Mouse (Mus musculus) brain, embryonic 14.5 days (tissue): ENCODE results near the gene Decr2. TPM values are rescaled to one million over a fixed set of nuclear protein-coding genes. Genes with fewer than 3 reads are reported as not detected.
A peak's percentile ranks its signal among the peaks of the same experiment; 100 is the strongest.
"Not testable (repeated sequence)": the region's sequence is repeated elsewhere in the genome, so short reads cannot be mapped to it uniquely, and the experiment has no call there.

Experiments used
- DNase-seq: peaks from one replicate; pipeline ENCODE4 v3.0.0-alpha.2; 2011; ENCODE audit warnings: low read depth
- CTCF ChIP-seq: fragments of 200-500 bp; IDR thresholded peaks from 2 replicates; pipeline ENCODE4 v1.5.1; 2012; ENCODE audit warnings: inconsistent platforms, mild to moderate bottlenecking, moderate library complexity, borderline replicate concordance; ENCODE audit not compliant: insufficient read depth, insufficient read length; ENCODE audit errors: extremely low read depth
- POLR2A ChIP-seq: fragments of 200-500 bp; IDR thresholded peaks from 2 replicates; pipeline ENCODE4 v1.6.1; 2012; ENCODE audit warnings: mild to moderate bottlenecking, inconsistent platforms, borderline replicate concordance; ENCODE audit not compliant: poor library complexity, insufficient read depth, insufficient read length, severe bottlenecking; ENCODE audit errors: extremely low read depth
- polyA plus RNA-seq: library from polyadenylated mRNA; depleted of rRNA; stranded (reverse); fragments of >200 nt; gene quantifications from 2 replicates; pipeline ENCODE4 v1.2.3, GENCODE M21; 2012

The Decr2 gene
- polyA plus RNA-seq, 1 experiment, result 26.8 TPM

DNA sequence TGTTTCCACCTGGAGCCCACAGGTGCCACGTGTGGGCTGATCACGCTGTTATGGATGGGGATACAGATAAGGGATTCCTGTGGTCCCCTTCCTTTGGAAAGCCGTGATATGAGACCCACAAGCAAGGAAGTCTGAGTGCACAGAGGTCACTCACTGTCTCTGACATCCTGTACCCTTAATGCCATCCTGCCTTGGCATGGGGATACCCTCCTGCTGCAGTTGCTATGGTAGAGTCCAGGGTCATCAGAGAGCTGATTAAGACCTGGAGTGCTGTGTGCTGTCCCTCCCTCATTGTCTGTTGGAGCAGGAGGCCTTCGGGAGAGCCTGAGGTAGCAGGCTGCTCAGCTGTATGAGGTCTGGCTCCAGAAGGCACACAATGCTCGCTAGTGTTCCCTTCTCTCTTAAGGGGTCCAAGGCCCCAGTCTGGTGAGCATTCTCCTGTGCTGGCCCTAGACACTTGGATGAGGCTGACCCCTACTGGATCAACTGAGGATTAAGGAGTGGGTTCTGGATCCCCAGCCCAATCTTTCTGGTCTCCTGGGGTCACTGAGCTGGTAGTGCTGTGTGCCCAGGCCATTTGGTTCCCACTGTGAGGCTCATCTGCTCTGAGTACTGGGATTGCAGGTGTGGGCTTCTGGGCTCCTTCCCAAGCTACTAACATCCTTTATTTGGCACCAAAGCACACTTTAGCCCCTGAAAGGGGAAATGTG, 32.4 kb upstream of the Decr2 start:
- DNase-seq, result no peak
- TF ChIP-seq POLR2A, result no peak
- no peak for TF ChIP-seq CTCF

- TF ChIP-seq POLR2A (no peak), CTCF (peak; percentile 83)
- DNase-seq, result peak; percentile 72
Observed at GRCm38 (mm10) chr17:26119766-26120710, 29.9 kb upstream of the Decr2 start.

GRCm38 (mm10) chr17:26116503-26117258, 26.5 kb upstream of the Decr2 start:
- no peak for DNase-seq
- no peak for TF ChIP-seq POLR2A
- no peak for TF ChIP-seq CTCF

GRCm38 (mm10) chr17:26115956-26116487, 25.9 kb upstream of the Decr2 start:
- DNase-seq, result no peak
- TF ChIP-seq CTCF (no peak), POLR2A (no peak)

DNA sequence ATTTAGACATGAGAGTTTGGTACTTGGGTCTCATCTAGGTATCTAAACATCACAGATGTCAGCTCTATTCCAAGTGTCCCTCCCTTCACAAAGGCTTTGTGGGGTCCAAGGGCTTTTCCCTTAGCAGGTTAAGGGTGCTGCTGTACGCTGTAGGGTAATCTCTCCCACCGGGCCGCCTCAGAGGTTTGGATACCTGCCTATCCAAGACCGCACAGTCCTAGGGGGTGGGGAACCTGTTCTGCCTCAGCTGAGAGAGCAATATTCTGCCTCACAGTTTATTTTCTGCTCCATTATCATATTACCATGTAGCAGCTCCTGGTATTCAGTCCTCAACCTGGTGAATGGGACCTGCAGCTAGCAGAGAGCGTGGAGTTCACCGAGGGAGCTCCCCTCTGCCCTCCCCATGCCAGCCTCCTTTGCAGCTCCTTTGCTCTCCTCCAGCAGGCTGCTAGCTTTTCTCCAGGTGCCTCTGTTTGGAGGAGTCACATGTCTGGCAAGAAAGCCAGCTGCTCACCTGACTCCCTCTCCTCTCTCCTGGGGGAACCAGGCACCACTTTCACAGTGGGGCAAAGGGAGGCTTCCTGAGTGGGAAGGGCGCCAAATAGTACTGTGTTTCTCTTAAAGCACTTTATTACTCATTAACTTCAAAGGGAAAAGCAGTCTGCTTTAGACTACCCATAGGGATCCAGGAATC, 25.2 kb upstream of the Decr2 start:
- TF ChIP-seq POLR2A (no peak), CTCF (no peak)
- DNase-seq, result no peak

- not testable (repeated sequence) for DNase-seq
Observed at GRCm38 (mm10) chr17:26114461-26114860, 24.3 kb upstream of the Decr2 start.

DNA sequence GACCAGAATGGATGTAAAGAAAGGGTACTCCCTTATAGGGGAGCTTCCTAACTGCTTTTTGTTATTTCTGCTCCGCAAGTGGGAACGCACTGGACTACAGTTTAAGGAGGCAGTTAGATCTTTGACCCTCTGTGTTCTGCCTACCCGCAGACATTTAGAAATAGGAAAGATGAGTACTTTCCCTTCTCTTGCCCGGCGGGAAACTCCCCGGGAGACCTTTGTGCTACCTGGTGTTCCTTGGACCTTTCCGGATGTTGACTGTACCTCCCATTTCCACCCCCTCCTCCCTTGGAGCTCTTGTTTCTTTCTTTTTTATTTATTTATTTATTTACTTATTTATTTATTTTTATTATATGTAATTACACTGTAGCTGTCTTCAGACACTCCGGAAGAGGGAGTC, 23.9 kb upstream of the Decr2 start:
- DNase-seq, result no peak
- TF ChIP-seq POLR2A, result no peak

- DNase-seq, result peak; percentile 61
- peak; percentile 45; the same call in 1 of the 2 replicates for TF ChIP-seq CTCF
- 0 out of 2 replicates have a peak, but pooled peaks have one; percentile 33 for TF ChIP-seq POLR2A
Observed at GRCm38 (mm10) chr17:26113181-26113948, 23.2 kb upstream of the Decr2 start, which contains the start of gene Tmem8. Gene Tmem8, plus strand, starts transcription at chr17:26113299.

DNA sequence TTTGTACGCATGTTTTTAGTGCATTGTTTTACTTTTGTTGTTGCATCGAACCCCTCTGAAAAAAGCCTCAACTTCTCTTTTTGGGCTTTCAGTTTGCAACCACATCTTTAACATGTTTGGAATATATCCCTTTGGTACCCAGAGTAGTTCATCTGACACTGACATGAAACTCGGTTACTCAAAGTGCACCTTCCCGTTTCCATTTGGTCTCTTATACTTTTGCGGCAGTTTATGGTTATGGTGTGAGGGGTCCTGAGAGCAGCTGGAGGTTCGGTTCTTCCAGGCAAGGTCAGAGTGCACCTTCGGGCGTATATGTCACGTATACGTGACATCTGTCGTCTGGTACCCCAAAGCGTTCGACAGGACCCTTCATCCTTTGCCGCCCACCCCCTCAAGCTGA, 22.6 kb upstream of the Decr2 start:
- TF ChIP-seq CTCF (no peak), POLR2A (no peak)
- no peak for DNase-seq

GRCm38 (mm10) chr17:26111722-26112121, 21.6 kb upstream of the Decr2 start:
- DNase-seq, result no peak
- TF ChIP-seq POLR2A (no peak), CTCF (no peak)

GRCm38 (mm10) chr17:26111024-26111423, 20.9 kb upstream of the Decr2 start:
- no peak for TF ChIP-seq CTCF
- TF ChIP-seq POLR2A, result no peak
- no peak for DNase-seq

- no peak for DNase-seq
- TF ChIP-seq CTCF (no peak), POLR2A (no peak)
Observed at GRCm38 (mm10) chr17:26110156-26110555, 20.0 kb upstream of the Decr2 start.

GRCm38 (mm10) chr17:26105619-26106018, 15.5 kb upstream of the Decr2 start:
- TF ChIP-seq POLR2A, result no peak
- TF ChIP-seq CTCF, result no peak
- no peak for DNase-seq
